Mouse (Mus musculus): ENCODE data around the gene Pwwp2b.

Gene Pwwp2b

DNA sequence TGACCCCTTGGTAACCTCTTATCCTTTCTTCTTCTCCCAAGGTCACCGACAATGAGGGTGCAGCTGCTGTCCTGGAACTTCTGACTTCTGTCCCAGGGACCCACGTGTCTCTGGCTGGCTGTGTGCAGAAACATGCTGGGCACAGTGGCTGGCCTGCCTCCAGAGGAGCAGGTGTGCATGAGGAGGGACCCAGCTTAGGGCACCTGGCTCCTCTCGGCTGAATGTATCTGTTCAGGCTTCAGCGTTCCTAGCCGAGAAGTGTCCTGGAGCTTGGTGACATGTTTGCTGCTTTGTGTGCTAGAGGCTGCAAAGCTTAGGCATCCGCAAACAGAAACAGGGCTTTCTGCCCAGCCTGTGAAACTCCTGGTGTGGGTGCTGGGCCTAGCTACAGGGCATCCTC, 18.1 kb downstream of the Pwwp2b start:
- no peak for DNase-seq

DNA sequence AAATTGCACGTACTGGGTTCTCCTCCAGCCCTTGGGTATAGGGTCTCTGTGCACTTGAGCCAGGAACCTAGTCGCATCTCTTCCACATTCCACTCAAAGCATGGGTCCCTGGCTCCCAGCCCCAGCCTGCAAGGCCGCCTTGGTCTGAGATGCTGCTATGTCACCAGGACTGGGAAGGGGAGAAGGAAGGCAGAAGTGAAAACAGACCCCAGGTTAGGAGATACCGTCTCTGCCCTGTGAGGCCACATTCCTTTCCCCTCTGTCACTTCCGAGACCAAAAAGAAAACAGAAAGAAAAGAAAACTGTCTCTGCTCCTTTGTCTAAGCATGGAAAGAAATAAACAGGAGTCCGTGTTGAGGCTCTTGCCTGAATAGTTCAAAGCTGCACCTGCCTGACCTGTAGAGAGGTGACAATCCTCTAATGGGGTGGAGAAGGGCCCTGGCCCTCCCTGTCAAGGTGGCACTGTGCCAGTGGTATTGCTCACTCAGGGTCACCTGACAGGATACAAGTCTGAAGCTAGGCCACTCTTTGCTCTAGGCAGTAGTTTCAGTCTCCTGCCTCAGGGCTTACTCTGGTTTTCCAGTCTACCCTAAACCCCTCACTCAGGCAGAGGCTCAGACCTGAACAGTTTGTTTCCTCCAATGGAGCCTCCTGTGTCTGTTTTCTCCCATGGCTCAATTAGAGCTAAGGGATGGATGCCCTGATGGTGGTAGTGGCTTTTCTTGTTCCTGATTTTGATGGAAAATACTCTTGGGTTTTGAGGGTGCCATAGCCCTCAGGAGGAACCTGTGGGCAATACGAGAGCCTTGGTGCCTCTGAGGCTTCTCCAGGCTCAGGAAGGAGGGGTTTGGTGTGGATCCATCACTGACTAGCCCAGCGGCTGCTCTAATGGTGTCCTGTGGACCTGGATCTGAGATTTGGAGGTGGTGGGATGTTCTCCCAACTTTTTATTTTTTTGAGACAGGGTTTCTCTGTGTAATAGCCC, 18.9 kb downstream of the Pwwp2b start:
- DNase-seq, result no peak

DNA sequence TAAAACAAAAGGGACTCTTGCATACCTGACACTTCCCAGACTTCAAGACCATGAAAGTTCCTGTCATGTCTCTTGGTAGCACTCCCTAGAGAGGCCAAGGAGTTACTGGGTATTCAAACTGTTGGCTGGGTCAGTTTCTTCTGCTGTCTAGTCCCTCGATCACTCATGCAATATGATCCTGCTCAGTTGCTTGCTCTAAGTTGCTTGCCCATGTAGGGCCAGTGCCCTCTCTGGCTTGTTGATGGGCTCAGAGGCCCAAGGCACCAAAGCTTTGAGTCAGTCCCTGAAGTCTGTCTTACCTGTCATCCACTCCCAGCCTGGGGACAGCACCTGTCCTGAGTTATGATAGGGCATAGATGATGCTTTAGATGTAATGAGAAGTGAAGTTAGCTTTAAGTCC, 22.5 kb downstream of the Pwwp2b start:
- DNase-seq, result no peak

DNA sequence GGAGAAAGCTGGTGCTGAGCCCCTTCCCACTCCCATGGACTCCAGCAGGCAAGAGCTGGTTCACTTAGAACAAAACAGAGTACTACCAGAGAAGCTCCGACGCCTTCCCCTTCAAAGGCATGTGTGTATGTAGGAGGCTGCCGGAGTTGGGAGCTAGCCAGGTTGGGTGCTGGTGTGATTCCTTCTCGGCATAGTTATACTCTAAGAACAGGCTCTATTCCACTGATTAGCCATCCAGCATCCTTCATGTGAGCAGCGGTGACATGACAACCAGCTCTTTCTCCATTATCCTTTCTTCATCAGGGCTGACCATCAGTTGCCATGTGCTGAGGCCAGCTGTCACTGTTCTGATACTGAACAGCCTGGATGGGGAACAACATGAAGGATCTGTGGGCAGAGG, 23.6 kb downstream of the Pwwp2b start:
- DNase-seq, result peak; percentile 82

DNA sequence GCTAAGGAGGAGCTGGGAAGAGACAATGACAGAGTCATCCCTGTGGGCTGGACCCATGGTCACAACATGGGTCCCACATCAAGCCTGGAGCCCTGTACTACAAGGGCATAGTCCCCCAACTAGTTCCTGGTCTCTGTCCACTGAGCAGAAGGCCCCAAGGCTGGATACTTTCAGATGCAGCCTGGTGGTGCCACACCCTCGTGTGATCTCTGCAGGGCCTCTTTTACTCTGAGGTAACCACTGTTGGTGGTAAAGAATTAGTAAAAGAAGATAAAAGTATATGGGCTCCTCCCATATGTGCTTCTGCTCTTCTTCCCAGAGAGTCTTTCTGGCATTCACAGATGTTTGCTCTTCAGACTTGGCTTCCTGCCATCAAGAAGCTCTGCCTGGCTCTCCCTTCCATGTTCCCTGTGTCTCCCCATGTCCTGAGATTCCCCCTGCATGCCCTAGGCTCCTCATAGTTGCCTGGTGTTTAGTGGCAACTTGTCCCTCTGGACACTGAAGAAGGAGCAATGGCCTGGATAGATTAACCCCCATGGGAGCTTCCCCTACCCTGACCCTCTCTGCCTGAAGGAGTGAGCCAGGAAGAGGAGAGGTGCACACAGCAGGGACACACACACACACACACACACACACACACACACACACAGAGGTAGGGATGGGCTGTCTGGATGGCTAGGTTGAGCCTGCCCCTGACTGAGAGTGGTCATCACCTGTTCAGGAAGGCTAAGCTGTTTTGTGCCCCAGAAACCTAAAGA, 24.5 kb downstream of the Pwwp2b start:
- peak; percentile 58 for DNase-seq

DNA sequence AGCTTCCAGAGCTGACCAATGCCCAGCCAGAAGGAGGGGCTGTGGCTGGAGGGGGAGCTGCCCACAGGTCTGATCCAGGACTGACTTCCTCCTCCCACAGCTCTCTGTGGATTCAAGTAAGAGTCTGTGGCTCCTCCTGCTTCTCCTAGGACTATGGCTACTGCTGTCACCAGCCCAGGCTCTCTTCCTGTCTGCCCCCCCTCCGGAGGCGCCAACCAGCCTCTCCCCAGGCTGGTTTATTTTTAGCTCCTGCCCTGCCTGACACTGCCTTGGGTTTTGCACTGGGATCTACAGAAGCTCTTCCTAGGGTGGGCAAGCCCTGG, 25.1 kb downstream of the Pwwp2b start:
- no peak for DNase-seq

DNA sequence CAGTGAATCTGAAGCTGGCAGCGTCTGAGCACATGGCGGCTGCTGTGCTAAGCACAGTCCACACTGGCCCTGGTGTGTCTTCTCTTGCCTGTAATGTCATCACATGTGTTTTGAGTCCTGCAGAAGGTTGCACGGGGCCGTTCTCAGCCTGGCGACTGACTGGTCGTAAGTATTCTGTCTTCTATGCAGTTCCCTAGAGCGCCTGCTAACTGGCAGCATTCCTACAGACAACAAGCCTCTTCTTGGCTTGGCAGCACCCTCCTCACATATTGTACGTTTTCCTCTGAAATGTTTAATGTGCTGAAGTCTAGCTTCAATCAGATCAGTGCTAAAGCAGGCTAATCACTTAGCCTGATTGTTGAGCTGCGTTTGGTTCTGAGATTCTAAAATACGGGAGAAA, 27.3 kb downstream of the Pwwp2b start:
- DNase-seq, result peak; percentile 59

DNA sequence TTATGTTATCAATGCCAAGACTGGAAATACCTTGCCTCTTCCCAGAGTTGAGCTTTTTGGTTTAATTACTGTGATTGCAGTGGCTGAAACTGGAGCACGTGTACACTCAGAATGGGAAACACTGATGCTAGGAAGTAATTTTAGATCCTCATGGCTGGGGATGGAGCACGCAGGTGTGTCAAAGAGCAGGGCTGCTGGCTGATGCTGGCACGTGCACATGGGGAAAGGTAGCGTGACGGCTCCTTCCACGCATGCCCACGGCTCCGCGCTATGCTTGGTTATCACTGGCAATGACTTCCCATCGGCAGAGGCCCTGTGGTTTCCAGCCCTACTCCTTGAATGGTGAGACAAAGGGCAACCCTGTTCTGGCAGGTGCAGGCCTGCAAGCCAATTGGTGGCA, 27.9 kb downstream of the Pwwp2b start:
- no peak for DNase-seq

DNA sequence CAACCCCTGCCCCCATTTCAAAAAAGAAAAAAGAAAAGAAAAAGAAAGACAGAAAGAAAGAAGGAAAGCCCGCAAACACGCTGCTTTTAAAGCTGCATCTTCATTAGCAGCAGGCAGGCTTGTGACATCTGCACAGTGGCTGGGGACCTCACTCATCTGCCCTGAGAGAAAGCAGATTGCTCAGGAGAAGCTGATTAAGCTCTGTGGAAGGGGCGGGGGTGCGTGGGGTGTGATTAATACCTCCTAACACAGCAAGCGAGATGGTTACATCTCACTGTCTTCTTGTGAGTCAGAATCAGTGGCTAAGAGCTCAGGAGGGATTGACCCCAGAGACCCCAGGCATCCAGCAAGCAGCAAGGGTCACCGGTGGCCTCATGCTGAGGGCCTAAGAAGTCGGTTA, 29.3 kb downstream of the Pwwp2b start:
- DNase-seq, result no peak

DNA sequence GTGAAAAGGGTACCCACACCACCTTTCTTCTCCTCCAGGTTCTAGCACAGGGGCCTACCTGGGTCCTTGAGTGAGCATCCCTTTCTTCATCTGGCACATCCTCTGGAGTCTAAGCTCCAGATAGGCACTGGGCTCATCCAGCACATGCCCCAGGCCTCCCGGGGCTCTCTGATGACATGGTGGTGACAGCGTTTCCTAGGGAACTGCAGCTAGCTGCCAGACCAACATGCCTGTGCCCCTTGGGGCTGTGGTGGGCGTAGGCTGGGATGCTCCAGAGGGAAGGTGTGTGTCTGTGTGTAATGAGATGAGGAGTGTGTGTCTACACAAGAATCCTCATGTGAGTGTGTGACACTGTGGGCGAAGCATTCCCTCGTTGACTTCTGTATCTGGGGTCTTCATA, 31.3 kb downstream of the Pwwp2b start:
- no peak for DNase-seq

DNA sequence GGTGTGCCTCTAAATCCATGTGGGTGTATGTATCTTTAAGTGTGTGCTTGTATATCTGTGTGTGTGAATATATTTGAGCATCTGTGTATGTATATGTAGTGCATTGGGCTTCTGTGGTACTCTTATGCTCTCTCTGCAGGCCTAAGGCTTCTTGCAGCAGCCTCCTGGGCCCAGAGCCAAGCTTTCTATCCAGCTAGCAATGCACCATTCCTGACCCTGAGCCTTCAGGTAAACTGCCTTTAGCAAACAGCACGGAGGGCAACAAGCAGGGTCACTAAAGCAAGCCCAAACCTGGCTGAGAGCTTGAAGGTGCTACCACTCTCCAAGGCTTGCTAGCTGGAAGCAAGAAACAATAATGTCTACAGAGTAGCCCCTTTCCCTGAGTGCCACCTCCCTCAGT, 31.8 kb downstream of the Pwwp2b start:
- no peak for DNase-seq

DNA sequence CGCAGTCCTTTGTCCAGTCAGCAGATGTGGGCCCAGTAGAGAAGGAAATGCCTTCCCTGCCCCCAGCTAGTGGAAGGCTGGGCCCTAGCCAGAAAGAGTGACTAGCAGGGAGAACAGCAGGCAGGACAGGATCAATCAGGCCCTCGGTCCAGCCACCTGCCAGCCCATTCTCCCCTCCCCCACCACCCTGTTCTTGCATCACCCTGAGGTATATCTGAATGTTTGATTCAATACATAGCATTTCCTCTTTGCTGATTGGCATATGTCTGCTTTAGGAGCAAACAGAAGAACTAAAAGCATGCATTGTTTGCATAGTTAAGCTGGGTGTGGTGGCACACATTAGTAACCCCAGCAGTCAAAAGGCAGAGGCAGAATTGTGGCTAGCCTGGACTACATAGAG, 32.9 kb downstream of the Pwwp2b start:
- DNase-seq, result no peak

DNA sequence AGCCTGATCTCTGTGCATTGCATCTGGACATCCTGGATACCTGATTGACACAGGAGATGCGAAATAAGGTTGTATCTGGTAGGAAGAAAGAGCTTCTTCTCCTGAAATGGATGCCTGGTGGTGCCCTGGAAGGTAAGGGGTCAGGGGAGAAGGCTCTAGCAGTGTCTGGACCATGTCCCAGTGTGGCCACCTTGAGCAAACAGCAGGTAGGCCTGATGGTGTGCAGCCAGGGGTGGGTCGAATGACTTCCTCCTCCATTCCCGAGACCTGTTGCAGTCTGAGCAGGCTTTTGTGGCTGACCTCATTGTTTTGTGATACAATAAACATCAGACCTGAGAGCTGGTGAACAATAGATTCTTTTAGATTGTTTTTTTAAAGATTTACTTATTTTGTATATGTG, 33.8 kb downstream of the Pwwp2b start:
- DNase-seq, result no peak

DNA sequence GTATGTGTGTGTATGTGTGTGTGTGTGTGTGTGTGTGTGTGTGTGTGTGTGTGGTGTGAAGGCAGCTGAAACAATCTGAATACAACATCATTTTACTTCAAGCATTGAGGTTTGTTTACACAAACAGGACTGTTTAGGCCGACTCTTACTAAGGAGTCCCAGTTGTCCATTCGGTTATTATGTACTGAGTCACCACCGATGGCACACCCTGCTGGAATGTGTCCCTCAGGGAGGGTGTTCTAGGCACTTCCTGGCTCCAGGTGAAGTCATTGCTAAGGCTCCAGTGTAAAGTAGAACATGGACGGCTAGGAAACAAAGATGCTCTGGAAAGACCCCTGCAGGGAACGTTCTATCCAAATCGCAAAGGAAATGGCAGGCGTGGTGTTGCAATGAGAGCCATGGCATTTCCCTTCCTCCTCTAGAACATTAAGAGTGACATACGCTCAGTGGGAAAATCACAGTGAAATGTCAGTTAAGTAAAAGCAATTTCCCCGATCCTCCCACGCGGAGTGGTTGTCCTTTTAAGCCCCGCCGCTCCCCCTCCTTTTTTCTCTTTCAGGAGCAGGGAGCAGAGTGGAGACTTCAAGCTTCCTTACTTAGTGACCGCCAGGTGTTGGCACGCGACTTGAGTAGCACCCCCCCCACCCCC, 37.1 kb downstream of the Pwwp2b start:
- DNase-seq, result peak; percentile 48

DNA sequence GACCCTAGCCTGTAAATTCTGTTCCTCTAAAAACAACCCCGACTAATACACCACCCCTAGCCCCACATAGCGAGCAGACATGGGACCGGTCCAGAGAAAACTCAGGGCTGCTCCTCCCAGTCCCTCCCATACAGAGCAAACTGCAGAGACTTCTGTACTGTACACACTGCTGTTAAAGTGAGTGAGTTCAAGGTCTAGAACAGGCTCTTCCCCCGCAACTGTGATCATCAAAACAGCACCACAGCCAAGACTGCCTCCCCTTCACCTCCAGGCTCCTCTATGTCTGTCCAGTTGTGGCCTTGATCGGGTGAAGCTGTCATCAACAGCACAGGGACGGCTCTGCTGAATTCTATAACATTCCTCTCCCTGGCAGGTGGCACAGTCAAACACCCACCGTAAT, 40.3 kb downstream of the Pwwp2b start:
- DNase-seq, result no peak

DNA sequence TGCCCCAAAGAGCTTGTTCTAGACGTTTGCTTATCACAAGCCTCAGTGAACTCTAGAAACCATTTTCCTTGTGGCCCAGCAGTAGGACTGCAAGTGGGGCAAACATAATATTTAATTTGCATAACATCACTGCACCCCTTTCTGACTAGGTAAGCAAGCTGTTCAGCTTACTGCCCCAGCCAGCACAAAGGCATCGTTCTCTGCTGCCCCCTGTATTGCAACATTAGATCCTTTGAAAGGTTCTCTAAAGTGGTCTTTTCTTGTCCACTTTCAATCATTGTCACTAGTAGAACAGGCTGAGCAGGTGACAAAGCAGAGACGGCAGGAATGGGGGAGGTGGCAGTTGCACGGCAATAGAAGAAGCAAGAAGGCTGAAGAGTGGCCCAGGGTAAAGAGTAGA, 45.1 kb downstream of the Pwwp2b start:
- no peak for DNase-seq

DNA sequence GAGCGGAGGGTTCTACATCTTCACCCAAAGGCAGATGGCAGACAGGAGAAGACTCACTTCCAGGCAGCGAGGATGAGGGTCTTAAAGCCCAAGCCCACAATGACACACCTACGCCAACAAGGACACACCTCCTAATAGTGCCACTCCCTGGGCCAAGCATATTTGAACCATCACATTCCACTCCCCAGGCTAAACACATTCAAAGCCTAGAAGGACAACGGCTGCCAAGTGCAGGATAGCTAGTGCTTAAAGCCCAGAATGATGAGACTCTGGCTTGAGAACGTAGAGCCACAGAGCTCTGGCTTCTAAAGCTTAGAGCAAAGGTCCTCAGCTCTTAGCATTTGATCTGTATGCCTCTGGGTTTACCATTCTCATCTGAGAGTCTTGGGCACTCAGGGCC, 45.8 kb downstream of the Pwwp2b start:
- DNase-seq, result no peak

DNA sequence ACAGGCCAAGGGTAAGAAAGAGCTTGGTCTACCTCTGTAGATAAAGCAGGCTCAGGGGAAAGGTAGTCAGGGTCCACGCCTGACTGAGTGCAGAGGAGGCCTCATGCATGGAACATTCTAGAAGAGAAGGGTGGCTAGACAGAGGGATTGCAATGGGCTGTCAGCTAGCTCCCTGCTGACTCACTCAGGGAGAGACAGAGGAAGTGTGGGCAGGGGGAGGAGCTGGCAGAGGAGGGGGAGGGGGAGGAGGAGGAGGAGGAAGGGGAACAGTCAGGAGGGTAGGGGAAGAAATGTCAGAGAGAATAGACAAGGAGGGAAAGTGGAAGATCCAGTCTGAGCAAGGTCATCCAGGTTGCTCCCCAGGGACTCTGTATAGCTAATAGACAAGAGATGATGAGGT, 47.4 kb downstream of the Pwwp2b start:
- no peak for DNase-seq

DNA sequence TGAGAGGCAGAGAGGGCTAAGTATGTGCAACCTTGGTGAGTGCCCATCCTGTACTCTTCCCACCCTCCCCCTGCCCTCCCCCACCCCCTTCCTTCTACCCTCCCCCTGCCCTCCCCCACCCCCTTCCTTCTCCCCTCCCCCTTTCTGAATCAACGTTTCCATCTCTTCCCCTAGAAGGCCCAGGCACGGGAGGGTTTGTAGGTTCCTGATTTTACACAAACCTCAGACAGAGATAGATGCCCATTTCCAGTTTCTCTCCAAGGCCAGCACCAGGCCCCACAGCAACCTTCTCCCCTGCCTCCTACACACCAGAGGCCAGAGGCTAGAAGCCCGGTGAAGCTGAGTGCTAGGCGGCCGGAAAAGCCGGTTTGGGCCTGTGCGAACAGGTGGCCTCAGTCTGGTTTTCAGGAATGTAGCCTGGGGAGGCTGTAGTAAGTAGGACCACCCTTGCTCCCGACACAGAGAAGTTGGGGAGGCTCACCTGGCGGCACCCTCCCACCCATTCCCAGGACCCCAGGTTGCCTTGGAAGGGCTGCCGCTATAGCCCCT, 48.3 kb downstream of the Pwwp2b start:
- DNase-seq, result no peak

DNA sequence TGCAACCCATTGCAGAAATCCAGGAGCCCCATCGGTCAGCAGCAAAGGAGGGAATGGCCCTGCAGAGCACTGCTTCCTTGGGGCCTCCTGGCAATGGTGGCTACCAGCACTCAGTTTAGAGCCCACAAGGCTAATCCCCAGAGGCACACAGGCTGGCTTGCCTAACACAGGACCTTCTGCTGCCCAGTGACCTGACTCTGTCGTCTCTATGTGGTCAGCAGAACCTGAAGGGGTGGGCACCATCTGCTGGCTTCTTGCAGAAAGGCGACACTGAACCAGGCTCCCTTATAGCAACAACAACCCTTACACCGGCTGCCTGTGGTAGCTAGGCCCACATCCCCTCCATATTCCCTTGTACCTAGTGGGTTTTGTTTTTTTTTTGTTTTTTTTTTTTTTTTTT, 50.2 kb downstream of the Pwwp2b start:
- no peak for DNase-seq

DNA sequence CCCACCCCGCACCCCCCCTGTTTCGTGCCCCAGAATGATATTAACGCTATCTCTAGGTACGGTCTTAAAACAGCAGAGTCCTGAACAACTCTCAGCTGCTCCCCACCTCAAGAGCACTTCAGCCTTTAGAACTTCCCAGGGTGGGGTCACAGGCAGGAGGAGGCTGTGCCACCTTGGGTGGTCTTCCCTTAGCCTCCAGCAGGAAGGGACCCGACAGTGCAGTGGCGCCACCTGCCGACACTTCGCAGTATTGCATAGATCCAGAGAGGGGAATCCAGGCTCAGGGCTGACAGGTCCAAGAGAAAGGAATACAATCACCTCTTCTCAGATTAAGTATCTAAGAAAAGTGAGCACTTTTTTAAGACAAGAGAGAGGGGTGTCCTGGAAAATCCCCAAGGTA, 51.1 kb downstream of the Pwwp2b start:
- peak; percentile 66 for DNase-seq

DNA sequence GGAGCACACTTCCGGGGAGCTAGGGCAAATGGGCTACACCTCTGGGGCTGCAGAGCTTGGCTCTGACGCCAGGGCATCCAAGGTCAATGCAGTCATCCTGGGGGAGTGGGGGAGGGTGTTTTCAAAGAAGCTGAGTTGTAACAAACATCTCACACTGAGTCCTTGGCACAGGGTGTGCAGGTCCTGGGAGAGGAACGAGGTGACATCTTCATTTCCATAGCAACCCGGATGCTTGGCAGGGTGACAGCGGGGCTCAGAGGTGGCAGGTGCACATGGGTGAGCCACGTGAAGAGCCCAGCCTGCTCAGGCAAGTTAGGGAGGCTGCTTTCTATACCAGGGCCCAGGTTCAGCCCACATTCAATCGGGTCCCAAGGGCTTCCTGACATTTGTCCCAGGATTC, 52.1 kb downstream of the Pwwp2b start:
- no peak for DNase-seq

DNA sequence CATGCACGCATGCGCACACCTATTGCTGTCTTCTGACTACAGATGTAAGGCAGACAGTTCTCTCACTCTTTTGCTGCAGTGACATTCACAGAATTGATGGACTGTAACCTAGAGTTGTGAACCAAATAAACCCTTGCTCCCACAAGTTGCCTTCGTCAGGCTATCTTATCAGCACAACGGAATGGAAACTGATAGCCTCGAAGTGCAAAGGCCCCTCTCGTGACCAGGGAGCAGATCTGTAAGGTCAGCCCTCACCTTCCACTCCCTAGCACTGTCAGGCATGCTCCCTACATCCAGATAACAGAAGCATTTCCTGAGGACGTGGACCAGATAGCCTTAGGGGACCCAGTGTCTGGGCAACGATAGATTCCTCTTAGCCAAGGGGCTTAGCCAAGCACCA, 53.2 kb downstream of the Pwwp2b start:
- no peak for DNase-seq

DNA sequence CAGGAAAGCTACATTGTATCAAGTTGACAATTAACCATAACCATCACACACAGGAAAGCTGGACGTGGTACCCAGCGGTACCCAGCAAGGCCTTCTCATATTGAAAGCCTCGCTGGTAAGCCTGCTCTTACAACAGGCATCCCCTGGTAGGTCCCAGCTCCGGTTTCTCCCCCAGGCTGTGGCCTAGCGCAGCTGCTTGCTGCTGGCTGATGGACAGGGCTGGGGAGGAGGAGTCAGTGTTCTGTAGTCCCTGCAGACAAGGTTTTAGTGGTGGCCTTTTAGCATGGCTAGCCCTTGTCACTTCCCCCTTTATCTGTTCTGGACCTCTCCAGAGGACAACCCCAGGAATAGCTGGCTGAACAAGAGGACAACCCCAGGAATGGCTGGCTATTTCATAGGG, 54.0 kb downstream of the Pwwp2b start:
- no peak for DNase-seq

Measured in layer of hippocampus, adult 9-11 months (tissue).